Mouse (Mus musculus) limb, embryonic 15.5 days (tissue): ENCODE data around the gene Oprm1. TPM values are rescaled to one million over a fixed set of nuclear protein-coding genes. Genes with fewer than 3 reads are reported as not detected.
A peak's percentile ranks its signal among the peaks of the same experiment; 100 is the strongest.

ENCODE experiments used
- ATAC-seq: fragments of 200-750 bp; cut with Nextera tagmentation; 2 replicates; pipeline ENCODE4 v1.8.0; 2017; ENCODE audit warnings: low read depth, moderate TSS enrichment; ENCODE audit not compliant: insufficient number of reproducible peaks, low FRiP score, low TSS enrichment
- H3K27ac ChIP-seq: fragments of 300-500 bp; sonication (generic); 2 replicates; pipeline ENCODE4 v1.5.1; 2015; ENCODE audit warnings: moderate library complexity, mild to moderate bottlenecking, inconsistent platforms
- H3K27me3 ChIP-seq: fragments of 300-500 bp; sonication (generic); 2 replicates; pipeline ENCODE4 v1.6.1; 2015; ENCODE audit warnings: inconsistent platforms
- H3K36me3 ChIP-seq: fragments of 300-500 bp; sonication (generic); 2 replicates; pipeline ENCODE4 v1.6.1; 2015; ENCODE audit warnings: inconsistent platforms
- H3K4me1 ChIP-seq: fragments of 300-500 bp; sonication (generic); 2 replicates; pipeline ENCODE4 v1.6.1; 2015; ENCODE audit warnings: inconsistent platforms
- H3K4me2 ChIP-seq: fragments of 300-500 bp; sonication (generic); 2 replicates; pipeline ENCODE4 v1.6.1; 2015; ENCODE audit warnings: mild to moderate bottlenecking, inconsistent platforms
- H3K4me3 ChIP-seq: fragments of 300-500 bp; sonication (generic); 2 replicates; pipeline ENCODE4 v1.5.1; 2015; ENCODE audit warnings: mild to moderate bottlenecking, inconsistent platforms
- H3K9ac ChIP-seq: fragments of 300-500 bp; sonication (generic); 2 replicates; pipeline ENCODE4 v1.6.1; 2015; ENCODE audit warnings: inconsistent platforms
- H3K9me3 ChIP-seq: fragments of 300-500 bp; sonication (generic); 2 replicates; pipeline ENCODE4 v1.6.1; 2016; ENCODE audit warnings: inconsistent platforms
- WGBS: fragments of 180-500 bp; shearing (Covaris S2); methylation state at CpG from one replicate; pipeline ENCODE4 v1.1.7; 2015; 5-methylcytosine and 5-hydroxymethylcytosine counted together
- polyA plus RNA-seq: library from polyadenylated mRNA; unstranded; fragments of >200 nt; fragmentation: Nextera tagmentation; extraction: Ambion mirVana; gene quantifications from 2 replicates; pipeline ENCODE4 v1.2.1, GENCODE M21; 2015

Oprm1 gene
- polyA plus RNA-seq, 1 experiment from 2014 or later, result not detected

GRCm38 (mm10) chr10:7062993-7063392 lies 304.7 kb downstream of the Oprm1 start:
- no peak overlapping the region for H3K4me3 ChIP-seq
- H3K4me2 ChIP-seq, result no peak overlapping the region
- no peaks in the 10 kb centered on the region for H3K4me1 ChIP-seq
- 83% methylated on average over 7 of the region's 7 CpGs for WGBS
- no peak overlapping the region for H3K27ac ChIP-seq
- H3K9ac ChIP-seq, result no peak overlapping the region
- no peaks in the 10 kb centered on the region for H3K9me3 ChIP-seq
- no peaks in the 10 kb centered on the region for H3K36me3 ChIP-seq
- H3K27me3 ChIP-seq, result no peaks in the 10 kb centered on the region
- ATAC-seq, result no peak

- Histone ChIP-seq H3K36me3 (no peaks in the 10 kb centered on the region), H3K4me3 (no peak overlapping the region), H3K9me3 (no peaks in the 10 kb centered on the region), H3K27me3 (no peaks in the 10 kb centered on the region), H3K4me2 (no peak overlapping the region), H3K9ac (no peak overlapping the region), H3K4me1 (no peaks in the 10 kb centered on the region), H3K27ac (no peak overlapping the region)
- no peak for ATAC-seq
- 75% methylated on average over 9 of the region's 9 CpGs for WGBS
Observed at GRCm38 (mm10) chr10:7063752-7064457, 305.6 kb downstream of the Oprm1 start.

GRCm38 (mm10) chr10:7068608-7069007 lies 310.3 kb downstream of the Oprm1 start:
- ATAC-seq, result no peak
- Histone ChIP-seq H3K9me3 (no peaks in the 10 kb centered on the region), H3K4me2 (no peak overlapping the region), H3K36me3 (no peaks in the 10 kb centered on the region), H3K4me1 (no peaks in the 10 kb centered on the region), H3K27ac (no peak overlapping the region), H3K27me3 (no peaks in the 10 kb centered on the region), H3K4me3 (no peak overlapping the region), H3K9ac (no peak overlapping the region)
- WGBS, result 64% methylated on average over 12 of the region's 12 CpGs

- no peaks in the 10 kb centered on the region for H3K4me1 ChIP-seq
- ATAC-seq, result no peak
- H3K9ac ChIP-seq, result no peak overlapping the region
- WGBS, result 87% methylated on average over 2 of the region's 2 CpGs
- no peak overlapping the region for H3K4me2 ChIP-seq
- no peaks in the 10 kb centered on the region for H3K9me3 ChIP-seq
- no peak overlapping the region for H3K4me3 ChIP-seq
- no peaks in the 10 kb centered on the region for H3K36me3 ChIP-seq
- H3K27ac ChIP-seq, result no peak overlapping the region
- no peaks in the 10 kb centered on the region for H3K27me3 ChIP-seq
Observed at GRCm38 (mm10) chr10:7069090-7069489, 310.8 kb downstream of the Oprm1 start.

- Histone ChIP-seq H3K27me3 (no peaks in the 10 kb centered on the region), H3K4me2 (no peak overlapping the region), H3K4me1 (no peaks in the 10 kb centered on the region), H3K27ac (no peak overlapping the region), H3K4me3 (no peak overlapping the region), H3K9ac (no peak overlapping the region), H3K36me3 (no peaks in the 10 kb centered on the region), H3K9me3 (no peaks in the 10 kb centered on the region)
- no peak for ATAC-seq
- 67% methylated on average over 8 of the region's 8 CpGs for WGBS
Observed at GRCm38 (mm10) chr10:7070100-7070835, 312.0 kb downstream of the Oprm1 start.

GRCm38 (mm10) chr10:7070924-7071323 lies 312.6 kb downstream of the Oprm1 start:
- no peaks in the 10 kb centered on the region for H3K4me1 ChIP-seq
- no peak overlapping the region for H3K27ac ChIP-seq
- H3K36me3 ChIP-seq, result no peaks in the 10 kb centered on the region
- H3K4me2 ChIP-seq, result no peak overlapping the region
- no peaks in the 10 kb centered on the region for H3K27me3 ChIP-seq
- 70% methylated on average over 5 of the region's 5 CpGs for WGBS
- no peaks in the 10 kb centered on the region for H3K9me3 ChIP-seq
- no peak overlapping the region for H3K4me3 ChIP-seq
- ATAC-seq, result no peak
- H3K9ac ChIP-seq, result no peak overlapping the region

GRCm38 (mm10) chr10:7074231-7074630 lies 315.9 kb downstream of the Oprm1 start:
- H3K27me3 ChIP-seq, result no peaks in the 10 kb centered on the region
- no peak overlapping the region for H3K9ac ChIP-seq
- 67% methylated on average over 2 of the region's 2 CpGs for WGBS
- no peak for ATAC-seq
- H3K9me3 ChIP-seq, result no peaks in the 10 kb centered on the region
- H3K27ac ChIP-seq, result no peak overlapping the region
- 0 out of 2 replicates have a peak, but pooled peaks cover 3% of the 10 kb centered on the region for H3K4me1 ChIP-seq
- H3K4me3 ChIP-seq, result no peak overlapping the region
- no peak overlapping the region for H3K4me2 ChIP-seq
- no peaks in the 10 kb centered on the region for H3K36me3 ChIP-seq

GRCm38 (mm10) chr10:7075661-7076060 lies 317.4 kb downstream of the Oprm1 start:
- Histone ChIP-seq H3K4me2 (no peak overlapping the region), H3K27me3 (no peaks in the 10 kb centered on the region), H3K27ac (no peak overlapping the region), H3K4me3 (no peak overlapping the region), H3K9ac (no peak overlapping the region), H3K36me3 (no peaks in the 10 kb centered on the region), H3K9me3 (no peaks in the 10 kb centered on the region), H3K4me1 (0 out of 2 replicates have a peak, but pooled peaks cover 3% of the 10 kb centered on the region)
- ATAC-seq, result no peak
- 84% methylated on average over 2 of the region's 2 CpGs for WGBS

- ATAC-seq, result no peak
- 6% methylated on average over 8 of the region's 8 CpGs for WGBS
- Histone ChIP-seq H3K4me2 (peak overlapping the region; percentile 19), H3K4me1 (0 out of 2 replicates have a peak, but pooled peaks cover 3% of the 10 kb centered on the region), H3K27me3 (no peaks in the 10 kb centered on the region), H3K27ac (no peak overlapping the region), H3K4me3 (no peak overlapping the region), H3K9me3 (no peaks in the 10 kb centered on the region), H3K36me3 (no peaks in the 10 kb centered on the region), H3K9ac (no peak overlapping the region)
Observed at GRCm38 (mm10) chr10:7076201-7076600, 317.9 kb downstream of the Oprm1 start.

- Histone ChIP-seq H3K9me3 (no peaks in the 10 kb centered on the region), H3K27me3 (no peaks in the 10 kb centered on the region), H3K4me3 (no peak overlapping the region), H3K9ac (no peak overlapping the region), H3K27ac (0 out of 2 replicates have a peak overlapping the region, but pooled peaks have one; percentile 28), H3K36me3 (no peaks in the 10 kb centered on the region), H3K4me1 (0 out of 2 replicates have a peak, but pooled peaks cover 3% of the 10 kb centered on the region), H3K4me2 (peak overlapping the region; percentile 19)
- WGBS, result 26% methylated on average over 7 of the region's 8 CpGs
- 0 out of 2 replicates have a peak, but pooled peaks have one; percentile 19 for ATAC-seq
Observed at GRCm38 (mm10) chr10:7076662-7077211, 318.4 kb downstream of the Oprm1 start.

- H3K4me1 ChIP-seq, result 0 out of 2 replicates have a peak, but pooled peaks cover 3% of the 10 kb centered on the region
- 66% methylated on average over 7 of the region's 7 CpGs for WGBS
- no peak for ATAC-seq
- no peak overlapping the region for H3K27ac ChIP-seq
- H3K9ac ChIP-seq, result no peak overlapping the region
- H3K36me3 ChIP-seq, result no peaks in the 10 kb centered on the region
- H3K9me3 ChIP-seq, result no peaks in the 10 kb centered on the region
- no peaks in the 10 kb centered on the region for H3K27me3 ChIP-seq
- H3K4me3 ChIP-seq, result no peak overlapping the region
- H3K4me2 ChIP-seq, result no peak overlapping the region
Observed at GRCm38 (mm10) chr10:7077389-7077808, 319.1 kb downstream of the Oprm1 start.

GRCm38 (mm10) chr10:7077971-7078370 lies 319.7 kb downstream of the Oprm1 start:
- no peaks in the 10 kb centered on the region for H3K9me3 ChIP-seq
- 85% methylated on average over 1 of the region's 1 CpGs for whole genome bisulfite sequencing
- H3K27ac ChIP-seq, result no peak overlapping the region
- no peak overlapping the region for H3K4me3 ChIP-seq
- no peak overlapping the region for H3K9ac ChIP-seq
- H3K36me3 ChIP-seq, result no peaks in the 10 kb centered on the region
- no peak for ATAC-seq
- H3K4me1 ChIP-seq, result 0 out of 2 replicates have a peak, but pooled peaks cover 3% of the 10 kb centered on the region
- H3K27me3 ChIP-seq, result no peaks in the 10 kb centered on the region
- H3K4me2 ChIP-seq, result no peak overlapping the region
